Mouse (Mus musculus) lung, adult 2 months (tissue): ENCODE results near the gene March10.

Experiments
- CTCF ChIP-seq: fragments of 200-500 bp; IDR thresholded peaks from 2 replicates; pipeline ENCODE4 v1.5.1; 2011; ENCODE audit warnings: mild to moderate bottlenecking, low read length, control low read depth; ENCODE audit not compliant: insufficient read depth
- POLR2A ChIP-seq: fragments of 200-500 bp; IDR thresholded peaks from 2 replicates; pipeline ENCODE4 v1.6.1; 2011; ENCODE audit warnings: low read depth, mild to moderate bottlenecking, control low read depth, low read length, borderline replicate concordance; ENCODE audit errors: extremely low read depth

- TF ChIP-seq CTCF (no peak), POLR2A (no peak)
Measured at GRCm38 (mm10) chr11:105505038-105505437, 48.5 kb upstream of the March10 start.
